Mouse (Mus musculus) hindbrain, embryonic 16.5 days (tissue): Measurements from ENCODE around the gene Lnx1. TPM values are rescaled to one million over a fixed set of nuclear protein-coding genes. Genes with fewer than 3 reads are reported as not detected.

Source experiments
- ATAC-seq: fragments of 200-750 bp; cut with Nextera tagmentation; 2 replicates; pipeline ENCODE4 v1.8.0; 2017; ENCODE audit warnings: moderate TSS enrichment, moderate library complexity
- H3K27ac ChIP-seq: fragments of 300-500 bp; sonication (generic); 2 replicates; pipeline ENCODE4 v1.5.1; 2014; ENCODE audit warnings: low read depth, mild to moderate bottlenecking, control low read depth, low read length, moderate library complexity
- H3K27me3 ChIP-seq: fragments of 300-500 bp; sonication (generic); replicated peaks from 2 replicates; pipeline ENCODE4 v1.6.1; 2014; ENCODE audit warnings: low read length; ENCODE audit not compliant: control insufficient read depth, insufficient read depth
- H3K36me3 ChIP-seq: fragments of 300-500 bp; sonication (generic); 2 replicates; pipeline ENCODE4 v1.6.1; 2014; ENCODE audit warnings: mild to moderate bottlenecking, low read length, moderate library complexity, mixed read lengths; ENCODE audit not compliant: control insufficient read depth, insufficient read depth
- H3K4me1 ChIP-seq: fragments of 300-500 bp; sonication (generic); 2 replicates; pipeline ENCODE4 v1.6.1; 2014; ENCODE audit warnings: low read depth, low read length; ENCODE audit not compliant: control insufficient read depth, insufficient read depth
- H3K4me2 ChIP-seq: fragments of 300-500 bp; sonication (generic); 2 replicates; pipeline ENCODE4 v1.6.1; 2014; ENCODE audit warnings: mild to moderate bottlenecking, low read length, control low read depth, moderate library complexity
- H3K4me3 ChIP-seq: fragments of 300-500 bp; sonication (generic); 2 replicates; pipeline ENCODE4 v1.5.1; 2014; ENCODE audit warnings: mild to moderate bottlenecking, low read length, control low read depth, moderate library complexity
- H3K9ac ChIP-seq: fragments of 300-500 bp; sonication (generic); 2 replicates; pipeline ENCODE4 v1.6.1; 2014; ENCODE audit warnings: low read depth, mild to moderate bottlenecking, control low read depth, low read length, moderate library complexity
- H3K9me3 ChIP-seq: fragments of 300-500 bp; sonication (generic); 2 replicates; pipeline ENCODE4 v1.6.1; 2014; ENCODE audit warnings: mild to moderate bottlenecking, low read length, moderate library complexity; ENCODE audit not compliant: control insufficient read depth
- WGBS: fragments of 180-500 bp; shearing (Covaris S2); extraction: QIAGEN DNeasy Blood & Tissue Kit; methylation state at CpG from one replicate; pipeline ENCODE4 v1.1.7; 2014; 5-methylcytosine and 5-hydroxymethylcytosine counted together
- polyA plus RNA-seq: library from polyadenylated mRNA; unstranded; fragments of >200 nt; fragmentation: Nextera tagmentation; extraction: Ambion mirVana; gene quantifications from 2 replicates; pipeline ENCODE4 v1.2.1, GENCODE M21; 2015

The Lnx1 gene
- polyA plus RNA-seq, 1 experiment from 2014 or later: 20.9 TPM

DNA sequence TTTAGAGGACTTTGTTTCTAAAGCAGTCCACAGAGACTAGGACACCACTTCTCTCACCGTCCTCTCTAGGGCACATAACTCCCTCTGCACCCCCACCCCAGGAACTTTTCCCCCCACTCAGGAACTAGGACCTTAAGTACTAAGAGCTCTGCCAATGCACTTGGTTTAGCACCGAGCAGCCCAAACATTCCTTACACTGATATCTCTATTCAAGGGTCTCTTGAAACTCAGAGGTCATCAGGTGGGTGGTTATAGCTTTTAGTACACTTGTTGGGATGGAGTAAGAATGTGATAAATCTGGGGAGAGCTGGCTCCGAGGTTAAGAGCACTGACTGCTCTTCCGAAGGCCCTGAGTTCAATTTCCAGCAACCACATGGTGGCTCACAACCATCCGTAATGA lies 90.0 kb downstream of the Lnx1 start:
- no peaks in the 10 kb centered on the region for H3K4me1 ChIP-seq
- 93% methylated on average over 5 of the region's 5 CpGs for WGBS
- no peak for ATAC-seq
- no peak overlapping the region for H3K9ac ChIP-seq
- H3K4me2 ChIP-seq: no peak overlapping the region
- no peaks in the 10 kb centered on the region for H3K9me3 ChIP-seq
- H3K27ac ChIP-seq: no peak overlapping the region
- H3K4me3 ChIP-seq: no peak overlapping the region
- no peaks in the 10 kb centered on the region for H3K27me3 ChIP-seq
- H3K36me3 ChIP-seq: no peaks in the 10 kb centered on the region

DNA sequence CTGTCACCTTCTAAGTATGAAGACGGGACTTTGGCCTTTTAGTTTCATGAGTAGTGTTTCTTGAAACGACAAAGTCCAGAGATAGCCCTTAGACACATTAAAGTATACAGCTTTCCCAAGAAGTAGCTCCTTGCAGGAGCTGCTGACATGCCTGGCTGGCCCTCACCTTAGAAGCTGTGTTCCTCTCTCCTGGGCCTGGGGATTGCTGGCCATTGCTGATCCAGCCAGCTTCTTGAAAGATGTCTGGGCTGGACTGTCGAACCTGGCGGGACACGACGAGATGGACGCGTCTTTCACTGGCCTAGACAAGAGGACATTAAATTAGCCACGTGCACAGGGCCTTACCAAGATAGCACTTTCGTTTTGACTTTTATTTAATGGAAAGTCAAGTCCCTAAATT lies 92.2 kb downstream of the Lnx1 start:
- ATAC-seq: no peak

DNA sequence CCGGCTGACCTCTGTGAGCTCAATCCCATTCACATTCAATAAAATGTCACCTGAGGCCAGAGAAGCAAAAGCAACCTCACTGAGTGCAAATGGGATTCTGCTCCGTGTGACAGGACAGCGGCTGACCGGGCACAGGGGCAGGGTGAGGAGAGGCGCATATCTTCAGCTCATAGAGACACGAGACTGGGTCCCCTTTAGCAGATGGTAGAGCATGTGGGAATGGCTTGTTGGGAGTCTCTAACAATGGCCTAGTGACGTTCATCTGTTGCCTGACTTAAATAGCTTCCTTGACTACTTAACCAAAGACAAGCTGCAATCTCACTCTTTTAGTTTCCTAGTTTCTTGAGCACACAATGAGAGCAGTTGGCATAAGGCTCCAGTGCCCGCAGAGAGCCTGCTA lies 96.5 kb downstream of the Lnx1 start:
- Histone ChIP-seq H3K9me3 (no peaks in the 10 kb centered on the region), H3K27me3 (no peaks in the 10 kb centered on the region), H3K4me1 (no peaks in the 10 kb centered on the region), H3K27ac (no peak overlapping the region), H3K4me2 (no peak overlapping the region), H3K4me3 (no peak overlapping the region), H3K36me3 (no peaks in the 10 kb centered on the region), H3K9ac (no peak overlapping the region)
- WGBS: 81% methylated on average over 8 of the region's 8 CpGs
- ATAC-seq: no peak

More for the DNA sequence above, 92.2 kb downstream of the Lnx1 start:
- 87% methylated on average over 10 of the region's 10 CpGs for WGBS
- Histone ChIP-seq H3K27ac (no peak overlapping the region), H3K4me1 (no peaks in the 10 kb centered on the region), H3K4me2 (no peak overlapping the region), H3K9me3 (no peaks in the 10 kb centered on the region), H3K4me3 (no peak overlapping the region), H3K27me3 (no peaks in the 10 kb centered on the region), H3K9ac (no peak overlapping the region), H3K36me3 (no peaks in the 10 kb centered on the region)

DNA sequence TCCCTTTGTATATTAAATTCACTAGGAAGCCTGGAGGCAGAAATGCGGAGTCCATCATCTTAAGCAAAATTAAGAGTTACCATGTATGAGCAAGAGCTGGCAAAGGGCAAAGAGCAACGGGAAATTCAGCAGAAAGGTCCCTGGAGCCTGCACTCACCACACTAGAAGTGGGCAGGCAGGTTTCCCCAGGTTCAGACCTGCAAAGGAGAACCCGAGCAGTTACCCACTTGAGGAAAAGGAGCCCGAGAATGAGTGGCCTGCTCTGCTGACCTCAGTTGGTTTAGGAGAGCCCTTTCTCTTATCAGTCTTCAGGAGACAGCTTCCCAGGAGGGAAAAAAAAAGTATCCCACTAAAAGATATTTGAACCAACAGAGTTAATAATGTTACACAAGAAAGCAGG lies 99.4 kb downstream of the Lnx1 start:
- 92% methylated on average over 4 of the region's 4 CpGs for WGBS
- Histone ChIP-seq H3K9me3 (no peaks in the 10 kb centered on the region), H3K4me3 (no peak overlapping the region), H3K9ac (no peak overlapping the region), H3K36me3 (peaks cover 6% of the 10 kb centered on the region), H3K27me3 (no peaks in the 10 kb centered on the region), H3K4me1 (no peaks in the 10 kb centered on the region), H3K27ac (no peak overlapping the region), H3K4me2 (no peak overlapping the region)
- ATAC-seq: no peak

DNA sequence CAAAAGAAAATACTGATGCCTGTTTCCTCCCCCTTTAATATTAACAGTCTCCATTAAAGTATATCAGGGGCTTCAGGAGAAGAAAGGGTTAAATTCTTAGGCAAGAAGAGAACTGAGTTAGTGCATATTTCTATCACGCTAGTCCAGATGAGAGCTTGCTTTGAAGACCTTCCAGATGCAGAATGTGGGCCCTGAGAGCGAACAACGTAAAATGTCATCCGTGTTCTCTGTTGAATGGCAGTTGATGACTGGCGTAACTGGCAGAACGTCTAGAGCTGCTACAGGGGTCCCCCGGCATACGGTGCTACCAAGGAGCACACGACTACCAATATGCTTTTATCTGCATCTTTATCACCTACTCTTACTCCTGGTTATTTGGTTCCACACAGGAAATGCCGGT lies 100.3 kb downstream of the Lnx1 start:
- Histone ChIP-seq H3K27ac (no peak overlapping the region), H3K4me3 (no peak overlapping the region), H3K4me1 (no peaks in the 10 kb centered on the region), H3K27me3 (no peaks in the 10 kb centered on the region), H3K9me3 (no peaks in the 10 kb centered on the region), H3K4me2 (no peak overlapping the region), H3K36me3 (peaks cover 10% of the 10 kb centered on the region), H3K9ac (no peak overlapping the region)
- no peak for ATAC-seq
- 83% methylated on average over 10 of the region's 10 CpGs for WGBS

DNA sequence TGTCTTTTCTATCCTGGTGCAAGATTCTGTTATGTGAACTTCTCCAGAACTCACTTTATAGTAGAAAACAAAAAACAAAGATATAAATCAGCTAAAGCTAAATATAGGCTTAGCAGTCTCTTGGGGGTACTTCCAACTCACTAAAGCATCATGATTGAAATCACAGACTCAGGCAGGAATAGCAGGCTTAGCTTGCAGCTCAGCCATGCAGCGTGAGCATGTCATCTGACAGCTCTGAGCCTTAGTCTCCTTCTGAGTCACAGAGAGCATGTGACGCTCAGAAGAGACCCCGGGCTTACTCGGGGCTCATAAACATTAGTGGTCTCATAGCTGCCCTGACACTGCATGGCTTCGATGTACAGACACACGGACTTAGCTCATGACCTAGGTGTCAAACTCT lies 100.7 kb downstream of the Lnx1 start:
- Histone ChIP-seq H3K4me2 (no peak overlapping the region), H3K4me3 (no peak overlapping the region), H3K9me3 (no peaks in the 10 kb centered on the region), H3K9ac (no peak overlapping the region), H3K27ac (no peak overlapping the region), H3K36me3 (peaks cover 13% of the 10 kb centered on the region), H3K4me1 (no peaks in the 10 kb centered on the region), H3K27me3 (no peaks in the 10 kb centered on the region)
- no peak for ATAC-seq
- WGBS: 84% methylated on average over 6 of the region's 6 CpGs

DNA sequence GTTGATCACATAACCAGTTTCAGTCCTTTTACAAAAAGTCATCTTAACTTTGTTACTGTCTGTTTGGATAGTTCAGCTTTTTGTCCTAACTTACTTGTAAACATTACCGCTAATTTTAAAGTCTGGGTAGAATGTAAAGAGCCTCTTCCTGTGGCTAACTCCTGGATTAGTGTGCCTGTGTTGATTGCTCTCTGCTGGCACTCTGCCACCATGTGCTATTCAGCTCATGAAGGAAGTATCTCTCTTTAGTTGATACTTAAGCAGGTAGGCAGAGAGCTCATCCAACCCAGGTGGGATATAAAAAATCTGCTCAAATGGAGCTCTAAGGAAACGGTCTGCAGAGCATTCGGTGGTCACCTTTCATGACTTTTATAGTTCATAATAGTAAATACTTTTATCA lies 101.5 kb downstream of the Lnx1 start:
- Histone ChIP-seq H3K27me3 (no peaks in the 10 kb centered on the region), H3K4me3 (no peak overlapping the region), H3K4me1 (no peaks in the 10 kb centered on the region), H3K27ac (no peak overlapping the region), H3K4me2 (no peak overlapping the region), H3K9ac (no peak overlapping the region), H3K9me3 (no peaks in the 10 kb centered on the region), H3K36me3 (peaks cover 17% of the 10 kb centered on the region)
- no peak for ATAC-seq
- WGBS: 91% methylated on average over 3 of the region's 3 CpGs

DNA sequence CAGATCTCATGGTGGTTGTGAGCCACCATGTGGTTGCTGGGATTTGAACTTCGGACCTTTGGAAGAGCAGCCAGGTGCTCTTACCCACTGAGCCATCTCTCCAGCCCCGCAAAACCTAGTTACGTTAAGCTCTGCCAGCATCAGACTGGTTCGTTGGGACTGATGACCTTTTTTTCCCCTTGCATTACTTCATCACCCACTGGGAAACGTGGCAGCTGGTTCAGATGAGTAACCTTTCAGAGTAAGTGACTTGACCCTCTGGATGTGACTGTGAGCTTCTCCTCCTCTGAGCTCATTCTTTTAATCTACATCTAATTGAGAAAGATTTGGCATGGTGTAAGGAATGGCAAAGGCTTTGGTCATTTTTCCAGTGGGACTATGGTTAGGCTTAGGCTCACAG lies 102.7 kb downstream of the Lnx1 start:
- H3K27me3 ChIP-seq: no peaks in the 10 kb centered on the region
- no peak overlapping the region for H3K4me2 ChIP-seq
- H3K36me3 ChIP-seq: peaks cover 23% of the 10 kb centered on the region
- no peak for ATAC-seq
- H3K4me1 ChIP-seq: no peaks in the 10 kb centered on the region
- no peak overlapping the region for H3K9ac ChIP-seq
- no peaks in the 10 kb centered on the region for H3K9me3 ChIP-seq
- no peak overlapping the region for H3K4me3 ChIP-seq
- 81% methylated on average over 5 of the region's 5 CpGs for WGBS
- no peak overlapping the region for H3K27ac ChIP-seq

DNA sequence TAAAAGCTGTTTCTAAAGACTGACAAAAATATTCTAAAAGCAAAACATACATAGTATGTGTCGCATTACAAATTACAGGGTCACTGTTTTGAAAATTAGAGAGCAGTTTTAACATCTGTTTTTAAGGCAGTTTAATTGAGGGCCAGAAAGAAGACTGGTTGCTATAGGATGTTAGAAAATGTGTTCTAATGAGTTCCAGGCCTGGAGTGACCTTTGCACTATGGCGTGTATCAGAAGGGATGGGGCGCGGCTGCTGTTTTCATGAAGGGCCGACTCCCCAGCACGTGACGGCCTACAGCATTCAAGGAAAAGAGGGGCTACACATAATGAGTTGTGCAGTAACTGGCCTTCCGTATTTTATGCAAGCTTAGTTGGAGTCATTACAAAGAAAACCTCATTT lies 109.6 kb downstream of the Lnx1 start:
- ATAC-seq: no peak
- WGBS: 83% methylated on average over 8 of the region's 8 CpGs
- no peaks in the 10 kb centered on the region for H3K4me1 ChIP-seq
- H3K9ac ChIP-seq: no peak overlapping the region
- no peak overlapping the region for H3K27ac ChIP-seq
- no peak overlapping the region for H3K4me2 ChIP-seq
- no peak overlapping the region for H3K4me3 ChIP-seq
- H3K9me3 ChIP-seq: no peaks in the 10 kb centered on the region
- no peaks in the 10 kb centered on the region for H3K27me3 ChIP-seq
- H3K36me3 ChIP-seq: peaks cover 37% of the 10 kb centered on the region

DNA sequence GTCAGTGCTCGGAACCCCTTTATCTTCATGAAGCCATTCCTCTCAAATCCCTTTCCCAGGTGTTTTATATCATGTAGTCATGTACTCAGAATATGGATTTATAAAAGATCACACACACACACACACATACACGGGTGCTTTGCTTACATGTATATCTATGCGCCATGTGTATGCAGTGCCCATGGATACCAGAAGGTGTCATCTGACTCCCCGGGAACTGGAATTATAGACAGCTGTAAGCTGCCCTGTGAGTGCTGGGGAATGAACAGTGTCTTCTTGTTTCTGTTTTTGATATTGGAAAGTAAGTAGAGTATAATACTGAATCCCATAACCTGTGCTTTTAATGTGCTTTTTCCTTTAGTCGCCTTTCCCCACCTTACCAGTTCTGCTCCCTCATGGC lies 111.3 kb downstream of the Lnx1 start:
- Histone ChIP-seq H3K36me3 (peaks cover 30% of the 10 kb centered on the region), H3K27ac (no peak overlapping the region), H3K27me3 (no peaks in the 10 kb centered on the region), H3K9me3 (no peaks in the 10 kb centered on the region), H3K4me3 (no peak overlapping the region), H3K4me2 (no peak overlapping the region), H3K4me1 (no peaks in the 10 kb centered on the region), H3K9ac (no peak overlapping the region)
- 96% methylated on average over 5 of the region's 5 CpGs for WGBS
- no peak for ATAC-seq
